Mouse (Mus musculus) MEL (cell line): ENCODE measurements at regions not wholly inside any gene's neighbourhood (a gene's known extent, or its start where the extent isn't known, plus 50 kb on each side); places are given as distances from the start of the nearest gene placed in this dataset.

Experiments
- DNase-seq: peaks from one replicate; pipeline ENCODE4 v3.0.0; 2011; ENCODE audit warnings: low read depth, low spot score
- H3K27ac ChIP-seq: 2 replicates; pipeline ENCODE4 v1.5.1; 2012; ENCODE audit warnings: low read depth, mild to moderate bottlenecking, control low read depth, low read length, moderate library complexity; ENCODE audit not compliant: control insufficient read depth
- H3K27me3 ChIP-seq, 2 experiments: fragments of 150-350 bp in 1 of 2; sonication (generic) in 1 of 2; 2 replicates each; pipeline ENCODE4 v1.6.1; 2012; ENCODE audit warnings: low read length in 2 of 2, mild to moderate bottlenecking in 2 of 2, improper control_type of control experiment in 1 of 2, moderate library complexity in 1 of 2; ENCODE audit not compliant: insufficient read depth in 2 of 2, control insufficient read depth in 1 of 2
- H3K36me3 ChIP-seq, 2 experiments: 2 replicates each; pipeline ENCODE4 v1.6.1; 2012 to 2014; ENCODE audit warnings: low read length in 2 of 2, improper control_type of control experiment in 1 of 2, inconsistent platforms in 1 of 2, mild to moderate bottlenecking in 1 of 2; ENCODE audit not compliant: insufficient read depth in 2 of 2, control insufficient read depth in 1 of 2
- H3K4me1 ChIP-seq, 2 experiments: fragments of 150-350 bp in 1 of 2; sonication (generic) in 1 of 2; 2 replicates each; pipeline ENCODE4 v1.6.1; 2012; ENCODE audit warnings: low read length in 2 of 2, improper control_type of control experiment in 1 of 2, mild to moderate bottlenecking in 1 of 2; ENCODE audit not compliant: insufficient read depth in 2 of 2, control insufficient read depth in 1 of 2
- H3K4me3 ChIP-seq, 2 experiments: fragments of 150-350 bp in 1 of 2; sonication (generic) in 1 of 2; 2 replicates each; pipeline ENCODE4 v1.5.1; 2012; ENCODE audit warnings: low read depth in 2 of 2, low read length in 2 of 2, mild to moderate bottlenecking in 2 of 2, moderate library complexity in 2 of 2, control low read depth in 1 of 2, improper control_type of control experiment in 1 of 2; ENCODE audit not compliant: control insufficient read depth in 1 of 2, insufficient read depth in 1 of 2
- H3K79me2 ChIP-seq: 2 replicates; pipeline ENCODE4 v1.6.1; 2012; ENCODE audit warnings: mild to moderate bottlenecking, low read length, moderate library complexity; ENCODE audit not compliant: control insufficient read depth, poor library complexity, insufficient read depth
- H3K9ac ChIP-seq: 2 replicates; pipeline ENCODE4 v1.6.1; 2012; ENCODE audit warnings: low read depth, mild to moderate bottlenecking, control low read depth, low read length, moderate library complexity; ENCODE audit not compliant: control insufficient read depth, poor library complexity, severe bottlenecking
- H3K9me3 ChIP-seq: fragments of 150-350 bp; sonication (generic); replicated peaks from 2 replicates; pipeline ENCODE4 v1.6.1; 2012; ENCODE audit warnings: mild to moderate bottlenecking, low read length, improper control_type of control experiment, moderate library complexity; ENCODE audit not compliant: insufficient read depth
- CHD1 ChIP-seq: IDR thresholded peaks from 2 replicates; pipeline ENCODE4 v1.6.1; 2012; ENCODE audit warnings: low read depth, mild to moderate bottlenecking, inconsistent platforms, low read length, improper control_type of control experiment
- CTCF ChIP-seq, 3 experiments: IDR thresholded peaks in 2 of 3; conservative IDR thresholded peaks in 1 of 3; 2 replicates each; pipeline ENCODE4 v1.5.1; 2011 to 2012; ENCODE audit warnings: low read length in 3 of 3, low read depth in 2 of 3, mild to moderate bottlenecking in 2 of 3, improper control_type of control experiment in 1 of 3, inconsistent platforms in 1 of 3, mixed read lengths in 1 of 3, moderate library complexity in 1 of 3; ENCODE audit not compliant: control insufficient read depth in 1 of 3, insufficient read depth in 1 of 3, poor library complexity in 1 of 3, severe bottlenecking in 1 of 3
- ETS1 ChIP-seq: IDR thresholded peaks from 2 replicates; pipeline ENCODE4 v1.6.1; 2012; ENCODE audit warnings: low read depth, mild to moderate bottlenecking, inconsistent platforms, low read length, improper control_type of control experiment, moderate library complexity
- MAZ ChIP-seq: IDR thresholded peaks from 2 replicates; pipeline ENCODE4 v1.6.1; 2012; ENCODE audit warnings: low read depth, mild to moderate bottlenecking, inconsistent platforms, low read length, improper control_type of control experiment
- NRF1 ChIP-seq: IDR thresholded peaks from 2 replicates; pipeline ENCODE4 v1.6.1; 2014; ENCODE audit warnings: low read depth, mild to moderate bottlenecking, inconsistent platforms, low read length, improper control_type of control experiment, moderate library complexity; ENCODE audit not compliant: poor library complexity, insufficient read depth, severe bottlenecking
- RCOR1 ChIP-seq: IDR thresholded peaks from 2 replicates; pipeline ENCODE4 v1.6.1; 2012; ENCODE audit warnings: low read depth, mild to moderate bottlenecking, inconsistent platforms, low read length, improper control_type of control experiment
- SIN3A ChIP-seq: IDR thresholded peaks from 2 replicates; pipeline ENCODE4 v1.6.1; 2012; ENCODE audit warnings: low read length, improper control_type of control experiment, inconsistent platforms
- SMC3 ChIP-seq: IDR thresholded peaks from 2 replicates; pipeline ENCODE4 v1.6.1; 2011; ENCODE audit warnings: low read depth, low read length, improper control_type of control experiment
- TAL1 ChIP-seq: IDR thresholded peaks from 2 replicates; pipeline ENCODE4 v1.6.1; 2012; ENCODE audit warnings: mild to moderate bottlenecking, inconsistent platforms, low read length, moderate library complexity, mixed read lengths
- USF2 ChIP-seq, 2 experiments: IDR thresholded peaks; 2 replicates each; pipeline ENCODE4 v1.6.1; 2011 to 2012; ENCODE audit warnings: improper control_type of control experiment in 2 of 2, low read length in 2 of 2, borderline replicate concordance in 1 of 2, inconsistent platforms in 1 of 2, low read depth in 1 of 2, mild to moderate bottlenecking in 1 of 2; ENCODE audit not compliant: insufficient read depth in 1 of 2

- Histone ChIP-seq H3K27me3 (no peaks in the 10 kb centered on the region), H3K9ac (no peak overlapping the region), H3K9me3 (no peaks in the 10 kb centered on the region), H3K27ac (no peak overlapping the region), H3K4me1 (no peaks in the 10 kb centered on the region), H3K36me3 (no peaks in the 10 kb centered on the region), H3K79me2 (no peaks in the 10 kb centered on the region), H3K4me3 (no peak overlapping the region)
- no peak for TF ChIP-seq TAL1
- no peak for DNase-seq
Measured at GRCm38 (mm10) chr15:24743240-24743639, 670.3 kb downstream of the Basp1 start.

GRCm38 (mm10) chr15:24725170-24725569, 688.4 kb downstream of the Basp1 start:
- TF ChIP-seq RCOR1 (no peak), CHD1 (no peak), NRF1 (no peak), MAZ (no peak), ETS1 (no peak), USF2 (IDR thresholded peaks at IDR 0.05; ENCODE audit: borderline replicate concordance in 1 of 2, insufficient read depth in 1 of 2, low read depth in 1 of 2, low read length in 2 of 2) (no peak)
- DNase-seq: no peak
- H3K79me2 ChIP-seq: no peaks in the 10 kb centered on the region
- H3K36me3 ChIP-seq: no peaks in the 10 kb centered on the region
- H3K9me3 ChIP-seq: no peaks in the 10 kb centered on the region
- no peaks in the 10 kb centered on the region for H3K4me1 ChIP-seq
- no peak overlapping the region for H3K9ac ChIP-seq
- no peak overlapping the region for H3K27ac ChIP-seq
- no peaks in the 10 kb centered on the region for H3K27me3 ChIP-seq
- no peak overlapping the region for H3K4me3 ChIP-seq

- H3K27me3 ChIP-seq: no peaks in the 10 kb centered on the region
- no peak overlapping the region for H3K9ac ChIP-seq
- TF ChIP-seq SMC3 (0 out of 2 replicates have a peak, but pooled peaks have one; percentile 3), SIN3A (no peak), CTCF (IDR thresholded peaks at IDR 0.05 in 2 of 3, conservative IDR thresholded peaks at IDR 0.05 in 1 of 3; ENCODE audit: control insufficient read depth in 1 of 3, insufficient read depth in 1 of 3, low read depth in 2 of 3, low read length in 3 of 3, poor library complexity in 1 of 3, severe bottlenecking in 1 of 3) (peak in 2 of 3 experiments; percentile 11 to 33; a peak in 4 of 6 replicates)
- H3K36me3 ChIP-seq: no peaks in the 10 kb centered on the region
- no peak overlapping the region for H3K27ac ChIP-seq
- no peak overlapping the region for H3K4me3 ChIP-seq
- H3K9me3 ChIP-seq: no peaks in the 10 kb centered on the region
- H3K4me1 ChIP-seq: no peaks in the 10 kb centered on the region
- no peaks in the 10 kb centered on the region for H3K79me2 ChIP-seq
- DNase-seq: no peak
Measured at GRCm38 (mm10) chr15:24724664-24725063, 688.9 kb downstream of the Basp1 start.
